Mouse (Mus musculus) G1E (cell line): Measurements from ENCODE around the gene Ckmt1. TPM values are rescaled to one million over a fixed set of nuclear protein-coding genes. Genes with fewer than 3 reads are reported as not detected.

Experiments
- ATAC-seq: 2 replicates; pipeline ENCODE4 v1.8.0; 2016; ENCODE audit warnings: mild to moderate bottlenecking; ENCODE audit not compliant: insufficient number of reproducible peaks, poor library complexity, low FRiP score, severe bottlenecking; ENCODE audit errors: extremely low read depth
- DNase-seq: peaks from one replicate; pipeline ENCODE4 v3.0.0; 2012; ENCODE audit warnings: low spot score
- H3K27me3 ChIP-seq: 2 replicates; pipeline ENCODE4 v1.6.1; 2012; ENCODE audit warnings: mild to moderate bottlenecking, low read length, inconsistent platforms; ENCODE audit not compliant: insufficient read depth
- H3K36me3 ChIP-seq: replicated peaks from 2 replicates; pipeline ENCODE3; 2012; ENCODE audit warnings: mild to moderate bottlenecking, inconsistent platforms
- H3K4me1 ChIP-seq: 2 replicates; pipeline ENCODE4 v1.6.1; 2012; ENCODE audit warnings: low read depth, low read length, inconsistent platforms, mixed read lengths; ENCODE audit not compliant: insufficient read depth
- H3K4me3 ChIP-seq: 2 replicates; pipeline ENCODE4 v1.5.1; 2012; ENCODE audit warnings: low read depth, mild to moderate bottlenecking, inconsistent platforms, low read length, moderate library complexity, mixed read lengths
- H3K9me3 ChIP-seq: replicated peaks from 2 replicates; pipeline ENCODE4 v1.6.1; 2012; ENCODE audit warnings: inconsistent platforms
- CTCF ChIP-seq: IDR thresholded peaks from 2 replicates; pipeline ENCODE4 v1.5.1; 2012; ENCODE audit warnings: low read depth, low read length, inconsistent platforms, mixed read lengths
- GATA1 ChIP-seq: IDR thresholded peaks from 2 replicates; pipeline ENCODE4 v1.6.1; 2012; ENCODE audit warnings: borderline replicate concordance, low read length, inconsistent platforms, mixed read lengths
- GATA2 ChIP-seq: IDR thresholded peaks from 2 replicates; pipeline ENCODE4 v1.6.1; 2012; ENCODE audit warnings: low read depth, low read length, inconsistent platforms, borderline replicate concordance
- POLR2AphosphoS5 ChIP-seq: IDR thresholded peaks from 2 replicates; pipeline ENCODE4 v1.6.1; 2012; ENCODE audit warnings: low read depth, low read length, inconsistent platforms; ENCODE audit not compliant: insufficient replicate concordance
- TAL1 ChIP-seq: conservative IDR thresholded peaks from 2 replicates; pipeline ENCODE4 v1.6.1; 2012; ENCODE audit warnings: low read depth, low read length, inconsistent platforms, mixed read lengths
- polyA plus RNA-seq: library from polyadenylated mRNA; stranded (reverse); fragments of >175 nt; gene quantifications from 2 replicates; pipeline ENCODE4 v1.2.3, GENCODE M21; 2012
- total RNA-seq, 2 experiments: library from RNA; stranded (forward) in 1 of 2; stranded (reverse) in 1 of 2; fragments of 200-1000 nt in 1 of 2; fragments of >200 nt in 1 of 2; fragmentation: Nextera tagmentation in 1 of 2; gene quantifications; 2 replicates each; pipeline ENCODE4 v1.2.3; 2014 to 2017

Gene Ckmt1
- total RNA-seq (2014; fragmentation: Nextera tagmentation) (9.8 TPM in 1 of 2 replicates, not detected in the other), total RNA-seq (2017) (0.55 TPM in 1 of 2 replicates, not detected in the other), polyA plus RNA-seq (not detected in 2 replicates)

DNA sequence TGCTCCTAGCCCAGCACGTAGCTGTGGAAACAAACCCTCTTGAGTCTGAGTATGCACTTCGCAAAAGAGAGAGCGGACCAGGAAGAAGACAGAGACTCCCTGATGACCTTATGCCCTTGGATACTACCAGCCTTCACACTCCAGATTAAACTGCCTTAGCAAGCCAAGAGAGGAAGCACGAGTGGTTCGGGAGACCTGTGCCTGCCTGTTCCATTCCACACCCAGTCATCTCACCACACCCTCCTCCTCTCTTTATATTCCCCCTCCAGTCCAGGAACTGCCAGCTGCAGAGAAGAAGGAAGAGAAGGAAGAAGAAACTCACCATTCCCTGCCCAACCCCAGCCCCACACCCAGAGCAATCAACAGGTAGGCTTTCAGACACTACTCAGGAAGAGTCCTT, at the start of gene Ckmt1:
Gene Ckmt1 (plus strand): TSS at position 221 of the 400 bp plus-strand sequence.
- H3K4me1 ChIP-seq: peaks cover 28% of the 10 kb centered on the region
- DNase-seq: no peak
- peaks cover 43% of the 10 kb centered on the region for H3K27me3 ChIP-seq
- H3K4me3 ChIP-seq: no peak within 1 kb of the TSS
- H3K36me3 ChIP-seq: no peaks in the 10 kb centered on the region
- no peak for ATAC-seq
- no peak for TF ChIP-seq TAL1
- no peak for TF ChIP-seq GATA2
- no peak for TF ChIP-seq POLR2AphosphoS5
- no peak for TF ChIP-seq CTCF
- TF ChIP-seq GATA1: no peak
- H3K9me3 ChIP-seq: no peaks in the 10 kb centered on the region

- TF ChIP-seq POLR2AphosphoS5: no peak
- no peak for TF ChIP-seq GATA1
- TF ChIP-seq GATA2: no peak
- TF ChIP-seq CTCF: no peak
- TF ChIP-seq TAL1: no peak
- ATAC-seq (no peak), DNase-seq (no peak)
- no peaks in the 10 kb centered on the region for H3K36me3 ChIP-seq
- no peak overlapping the region for H3K4me3 ChIP-seq
- H3K9me3 ChIP-seq: no peaks in the 10 kb centered on the region
- H3K27me3 ChIP-seq: peaks cover 32% of the 10 kb centered on the region
- H3K4me1 ChIP-seq: peaks cover 10% of the 10 kb centered on the region
These were observed 48.5 kb upstream of the Ckmt1 start for GRCm38 (mm10) chr2:121308997-121309416.

GRCm38 (mm10) chr2:121316278-121316677, 41.2 kb upstream of the Ckmt1 start:
- no peak for DNase-seq
- H3K36me3 ChIP-seq: no peaks in the 10 kb centered on the region
- TF ChIP-seq GATA1: no peak
- TF ChIP-seq GATA2: no peak
- no peak for TF ChIP-seq CTCF
- TF ChIP-seq POLR2AphosphoS5: no peak
- TF ChIP-seq TAL1: no peak
- no peaks in the 10 kb centered on the region for H3K27me3 ChIP-seq
- no peak for ATAC-seq
- no peaks in the 10 kb centered on the region for H3K4me1 ChIP-seq
- H3K9me3 ChIP-seq: no peaks in the 10 kb centered on the region
- no peak overlapping the region for H3K4me3 ChIP-seq

- no peaks in the 10 kb centered on the region for H3K9me3 ChIP-seq
- DNase-seq: no peak
- peaks cover 3% of the 10 kb centered on the region; the same call in 1 of the 2 replicates for H3K27me3 ChIP-seq
- no peak for TF ChIP-seq GATA2
- TF ChIP-seq POLR2AphosphoS5: no peak
- TF ChIP-seq GATA1: no peak
- no peak for TF ChIP-seq CTCF
- no peak for TF ChIP-seq TAL1
- no peaks in the 10 kb centered on the region for H3K36me3 ChIP-seq
- no peaks in the 10 kb centered on the region for H3K4me1 ChIP-seq
- no peak overlapping the region for H3K4me3 ChIP-seq
- no peak for ATAC-seq
These were observed 34.5 kb upstream of the Ckmt1 start for GRCm38 (mm10) chr2:121323041-121323440.

GRCm38 (mm10) chr2:121323693-121324470, 33.6 kb upstream of the Ckmt1 start:
- Histone ChIP-seq H3K4me1 (no peaks in the 10 kb centered on the region), H3K4me3 (no peak overlapping the region), H3K9me3 (no peaks in the 10 kb centered on the region), H3K36me3 (no peaks in the 10 kb centered on the region), H3K27me3 (peaks cover 3% of the 10 kb centered on the region; the same call in 1 of the 2 replicates)
- DNase-seq: no peak
- TF ChIP-seq GATA1 (no peak), GATA2 (no peak), TAL1 (no peak), CTCF (no peak), POLR2AphosphoS5 (no peak)
- ATAC-seq: no peak

DNA sequence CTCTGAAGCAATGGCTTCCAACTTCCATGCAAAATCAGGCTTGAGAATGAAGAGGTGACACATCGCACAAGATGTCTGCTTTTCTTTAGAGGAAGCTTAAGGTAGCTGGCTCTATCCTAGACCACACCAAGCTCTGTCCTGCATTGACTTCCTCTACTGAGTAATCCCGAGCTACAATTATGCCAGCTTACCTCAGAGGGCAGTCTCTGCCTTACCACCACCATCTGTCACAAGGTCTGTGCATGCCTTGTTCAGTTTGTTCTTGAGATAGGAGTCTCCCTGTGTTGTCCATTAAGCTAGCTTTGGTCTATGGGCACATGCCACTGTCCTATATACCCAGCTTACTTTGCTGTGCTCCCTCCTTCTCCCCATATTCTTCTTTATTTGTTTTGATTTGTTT, 28.0 kb upstream of the Ckmt1 start:
- no peaks in the 10 kb centered on the region for H3K9me3 ChIP-seq
- peaks cover 5% of the 10 kb centered on the region for H3K36me3 ChIP-seq
- H3K27me3 ChIP-seq: no peaks in the 10 kb centered on the region
- DNase-seq (no peak), ATAC-seq (no peak)
- no peaks in the 10 kb centered on the region for H3K4me1 ChIP-seq
- H3K4me3 ChIP-seq: no peak overlapping the region
- TF ChIP-seq GATA1: no peak
- no peak for TF ChIP-seq GATA2
- no peak for TF ChIP-seq CTCF
- no peak for TF ChIP-seq POLR2AphosphoS5
- no peak for TF ChIP-seq TAL1
